Mouse (Mus musculus): ENCODE data around the gene Clcnkb.

DNA sequence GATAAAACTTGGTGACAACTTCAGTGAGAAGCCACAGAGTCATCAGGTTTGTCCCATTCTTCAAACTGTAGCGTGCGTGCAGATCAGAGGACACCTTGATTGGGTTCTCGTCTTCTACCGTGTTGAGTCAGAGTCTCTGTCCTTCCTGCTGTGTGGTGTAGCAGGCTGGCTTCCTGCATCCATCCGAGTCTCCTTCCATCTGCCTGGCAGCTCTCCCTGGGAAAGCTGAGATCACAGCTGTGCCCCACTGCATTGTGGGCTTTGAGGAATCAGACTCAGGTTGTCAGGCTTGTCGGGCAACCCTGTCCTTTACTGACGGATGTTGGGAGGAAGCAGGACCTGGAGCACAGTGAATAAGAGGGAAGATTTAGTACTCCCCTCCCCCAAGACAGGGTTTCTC lies 30.4 kb upstream of the Clcnkb start:
- TF ChIP-seq CTCF (conservative IDR thresholded peaks at IDR 0.05; ENCODE audit: low read length) (no peak), POU5F1 (IDR thresholded peaks at IDR 0.05; ENCODE audit: borderline replicate concordance, low read length) (no peak), NANOG (IDR thresholded peaks at IDR 0.05; ENCODE audit: borderline replicate concordance, low read length) (no peak)
